Mouse (Mus musculus) brain, embryonic 14.5 days (tissue): ENCODE results near the gene Fam129a.

Experiments
- CTCF ChIP-seq: fragments of 200-500 bp; IDR thresholded peaks from 2 replicates; pipeline ENCODE4 v1.5.1; 2012; ENCODE audit warnings: inconsistent platforms, mild to moderate bottlenecking, moderate library complexity, borderline replicate concordance; ENCODE audit not compliant: insufficient read depth, insufficient read length; ENCODE audit errors: extremely low read depth
- POLR2A ChIP-seq: fragments of 200-500 bp; IDR thresholded peaks from 2 replicates; pipeline ENCODE4 v1.6.1; 2012; ENCODE audit warnings: mild to moderate bottlenecking, inconsistent platforms, borderline replicate concordance; ENCODE audit not compliant: poor library complexity, insufficient read depth, insufficient read length, severe bottlenecking; ENCODE audit errors: extremely low read depth

- TF ChIP-seq CTCF (no peak), POLR2A (no peak)
Measured at GRCm38 (mm10) chr1:151755660-151756424, 184.9 kb downstream of the Fam129a start.
